Mouse (Mus musculus) stomach, embryonic 15.5 days (tissue): ENCODE measurements around the gene Sos1. TPM values are rescaled to one million over a fixed set of nuclear protein-coding genes. Genes with fewer than 3 reads are reported as not detected.

Source experiments
- ATAC-seq: fragments of 200-750 bp; cut with Nextera tagmentation; 2 replicates; pipeline ENCODE4 v1.8.0; 2017; ENCODE audit warnings: low read depth, moderate number of reproducible peaks, moderate TSS enrichment; ENCODE audit not compliant: insufficient read depth, low FRiP score
- H3K27ac ChIP-seq: fragments of 300-500 bp; sonication (generic); 2 replicates; pipeline ENCODE4 v1.5.1; 2015; ENCODE audit warnings: mild to moderate bottlenecking, inconsistent platforms
- H3K27me3 ChIP-seq: fragments of 300-500 bp; sonication (generic); replicated peaks from 2 replicates; pipeline ENCODE4 v1.6.1; 2015; ENCODE audit warnings: inconsistent platforms
- H3K36me3 ChIP-seq: fragments of 300-500 bp; sonication (generic); 2 replicates; pipeline ENCODE4 v1.6.1; 2015; ENCODE audit warnings: inconsistent platforms
- H3K4me1 ChIP-seq: fragments of 300-500 bp; sonication (generic); 2 replicates; pipeline ENCODE4 v1.6.1; 2015; ENCODE audit warnings: inconsistent platforms
- H3K4me2 ChIP-seq: fragments of 300-500 bp; sonication (generic); 2 replicates; pipeline ENCODE4 v1.6.1; 2015; ENCODE audit warnings: mild to moderate bottlenecking, inconsistent platforms
- H3K4me3 ChIP-seq: fragments of 300-500 bp; sonication (generic); replicated peaks from 2 replicates; pipeline ENCODE4 v1.5.1; 2015; ENCODE audit warnings: inconsistent platforms
- H3K9ac ChIP-seq: fragments of 300-500 bp; sonication (generic); 2 replicates; pipeline ENCODE4 v1.6.1; 2015; ENCODE audit warnings: inconsistent platforms
- H3K9me3 ChIP-seq: fragments of 300-500 bp; sonication (generic); 2 replicates; pipeline ENCODE4 v1.6.1; 2016; ENCODE audit warnings: inconsistent platforms
- WGBS: fragments of 180-500 bp; shearing (Covaris S2); methylation state at CpG from one replicate; pipeline ENCODE4 v1.1.7; 2015; 5-methylcytosine and 5-hydroxymethylcytosine counted together
- polyA plus RNA-seq: library from polyadenylated mRNA; unstranded; fragments of >200 nt; fragmentation: Nextera tagmentation; extraction: Ambion mirVana; gene quantifications from 2 replicates; pipeline ENCODE4 v1.2.1, GENCODE M21; 2015

The Sos1 gene
- polyA plus RNA-seq, 1 experiment from 2014 or later = 5.1 TPM

DNA sequence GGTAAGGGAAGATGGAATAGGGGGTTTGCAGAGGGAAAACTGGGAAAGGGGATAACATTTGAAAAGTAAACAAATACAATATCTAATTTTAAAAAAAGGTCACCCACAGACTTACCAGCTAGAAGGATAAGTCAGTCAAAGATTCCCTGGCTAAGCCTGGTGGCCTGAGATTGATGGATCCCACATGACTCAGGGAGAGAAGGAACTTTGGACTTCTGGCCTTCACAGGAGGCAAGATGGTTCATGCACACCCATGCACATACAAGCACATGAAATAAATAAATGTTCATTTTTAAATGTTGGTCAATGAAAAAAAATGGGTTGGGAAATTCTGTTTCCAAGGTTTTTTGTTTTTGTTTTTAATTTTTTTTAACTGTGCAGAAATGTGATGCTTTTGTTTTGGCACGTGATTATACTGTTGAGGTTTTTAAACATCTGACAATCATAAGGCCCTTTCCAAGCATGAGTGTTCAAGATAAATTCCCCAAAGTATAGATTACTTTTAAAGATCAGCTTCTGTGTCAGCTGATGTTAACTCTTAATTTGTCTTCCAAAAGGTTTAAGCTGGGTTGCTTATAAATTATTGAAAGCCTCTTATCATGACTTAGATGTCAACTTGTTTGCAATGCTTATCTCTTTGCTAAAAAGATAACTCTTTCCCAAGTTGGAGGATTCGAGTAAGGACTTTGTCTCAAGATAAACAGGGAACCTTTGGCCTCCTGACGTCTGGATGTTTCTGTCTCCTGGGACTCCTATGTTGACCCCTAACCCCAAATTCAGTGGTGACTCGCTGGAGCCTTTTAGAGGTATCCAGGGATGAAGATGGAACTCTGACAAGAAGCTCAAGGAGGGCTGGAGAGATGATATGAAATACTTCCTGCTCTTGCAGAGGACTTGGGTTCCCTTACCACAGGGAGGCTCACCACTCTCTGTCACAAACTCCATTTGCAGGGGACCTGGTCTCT is 29.5 kb upstream of the Sos1 start:
- no peak overlapping the region for H3K27ac ChIP-seq
- no peaks in the 10 kb centered on the region for H3K4me1 ChIP-seq
- H3K9me3 ChIP-seq = no peaks in the 10 kb centered on the region
- 20% methylated on average over 4 of the region's 4 CpGs for WGBS
- H3K9ac ChIP-seq = no peak overlapping the region
- H3K4me2 ChIP-seq = no peak overlapping the region
- no peaks in the 10 kb centered on the region for H3K36me3 ChIP-seq
- H3K4me3 ChIP-seq = no peak overlapping the region
- ATAC-seq = no peak
- no peaks in the 10 kb centered on the region for H3K27me3 ChIP-seq

DNA sequence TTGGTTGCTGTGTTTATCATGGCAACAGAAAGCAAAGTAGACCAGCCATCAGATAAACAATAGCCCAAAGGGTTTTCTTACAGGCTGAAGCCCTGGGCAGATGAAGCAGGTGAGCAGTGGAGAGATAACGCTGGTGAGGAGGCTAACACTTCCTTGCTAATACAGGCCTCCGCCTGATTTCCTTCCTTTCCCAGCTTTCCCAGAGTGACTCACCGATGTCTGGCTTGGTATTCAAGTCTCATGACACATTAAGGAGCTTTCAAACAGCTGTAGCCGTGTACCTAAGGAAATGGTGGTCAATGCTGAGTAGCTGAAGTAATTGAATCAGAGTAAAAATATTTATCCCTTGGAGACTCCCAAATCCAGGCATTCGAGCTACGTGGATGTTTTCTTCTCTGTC is 25.5 kb upstream of the Sos1 start:
- Histone ChIP-seq H3K4me3 (no peak overlapping the region), H3K4me2 (no peak overlapping the region), H3K27me3 (no peaks in the 10 kb centered on the region), H3K4me1 (no peaks in the 10 kb centered on the region), H3K9me3 (no peaks in the 10 kb centered on the region), H3K27ac (no peak overlapping the region), H3K36me3 (no peaks in the 10 kb centered on the region), H3K9ac (no peak overlapping the region)
- ATAC-seq = no peak
- 70% methylated on average over 6 of the region's 6 CpGs for WGBS

GRCm38 (mm10) chr17:80505342-80505741 is 25.1 kb upstream of the Sos1 start:
- H3K9ac ChIP-seq = no peak overlapping the region
- WGBS = 86% methylated on average over 4 of the region's 4 CpGs
- H3K27ac ChIP-seq = no peak overlapping the region
- H3K4me3 ChIP-seq = no peak overlapping the region
- ATAC-seq = no peak
- H3K4me2 ChIP-seq = no peak overlapping the region
- no peaks in the 10 kb centered on the region for H3K36me3 ChIP-seq
- H3K4me1 ChIP-seq = no peaks in the 10 kb centered on the region
- H3K27me3 ChIP-seq = no peaks in the 10 kb centered on the region
- H3K9me3 ChIP-seq = no peaks in the 10 kb centered on the region

DNA sequence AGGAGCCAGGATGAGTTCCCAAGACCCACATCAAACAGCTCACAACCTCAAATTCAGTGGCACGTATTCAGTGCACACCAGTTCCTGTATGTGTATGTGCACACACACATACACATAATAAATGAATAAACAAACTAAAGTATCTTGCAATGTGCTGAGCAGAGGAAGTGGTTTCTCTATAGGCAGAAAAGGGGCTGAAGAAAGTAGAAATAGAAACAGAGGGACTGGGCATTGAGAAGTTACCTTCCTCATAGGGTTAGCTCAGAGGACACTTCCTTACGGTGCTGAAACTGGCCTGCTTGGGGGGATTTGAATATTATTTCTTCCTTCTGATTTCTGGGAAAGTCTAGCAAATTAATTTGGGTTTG is 21.5 kb upstream of the Sos1 start:
- Histone ChIP-seq H3K4me2 (no peak overlapping the region), H3K27ac (no peak overlapping the region), H3K9me3 (no peaks in the 10 kb centered on the region)

GRCm38 (mm10) chr17:80501037-80501804 is 21.0 kb upstream of the Sos1 start:
- no peak overlapping the region for H3K9ac ChIP-seq
- no peaks in the 10 kb centered on the region for H3K9me3 ChIP-seq
- H3K36me3 ChIP-seq = no peaks in the 10 kb centered on the region
- WGBS = 52% methylated on average over 5 of the region's 5 CpGs
- no peak overlapping the region for H3K4me2 ChIP-seq
- H3K4me1 ChIP-seq = no peaks in the 10 kb centered on the region
- H3K4me3 ChIP-seq = no peak overlapping the region
- no peaks in the 10 kb centered on the region for H3K27me3 ChIP-seq
- no peak overlapping the region for H3K27ac ChIP-seq
- ATAC-seq = no peak

More for the DNA sequence above, 21.5 kb upstream of the Sos1 start:
- H3K27me3 ChIP-seq = no peaks in the 10 kb centered on the region
- WGBS = 68% methylated on average over 2 of the region's 2 CpGs
- H3K4me3 ChIP-seq = no peak overlapping the region
- H3K4me1 ChIP-seq = no peaks in the 10 kb centered on the region
- ATAC-seq = no peak
- H3K9ac ChIP-seq = no peak overlapping the region
- H3K36me3 ChIP-seq = no peaks in the 10 kb centered on the region

DNA sequence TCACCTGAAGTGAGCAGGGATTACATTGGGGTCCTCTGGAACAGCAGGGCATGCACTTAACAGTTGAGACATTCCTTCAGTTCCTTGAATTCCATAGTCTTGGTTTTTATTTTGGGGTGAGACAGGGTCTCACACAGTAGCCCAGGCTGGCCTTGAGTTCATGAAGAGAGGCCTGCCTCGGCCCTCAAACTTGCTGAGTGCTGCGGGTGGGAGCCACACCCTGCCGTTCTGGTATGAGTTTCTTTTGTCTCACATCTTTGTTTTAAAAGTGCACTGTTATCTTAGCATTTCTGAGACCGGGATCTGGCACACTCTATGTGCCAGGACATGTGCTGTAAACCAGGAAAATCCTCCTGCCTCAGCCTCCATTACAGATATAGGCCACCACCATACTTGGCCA is 19.8 kb upstream of the Sos1 start:
- Histone ChIP-seq H3K9ac (no peak overlapping the region), H3K27me3 (no peaks in the 10 kb centered on the region), H3K4me2 (no peak overlapping the region), H3K27ac (no peak overlapping the region), H3K4me3 (no peak overlapping the region), H3K9me3 (no peaks in the 10 kb centered on the region), H3K36me3 (no peaks in the 10 kb centered on the region), H3K4me1 (no peaks in the 10 kb centered on the region)
- no peak for ATAC-seq
- 79% methylated on average over 4 of the region's 4 CpGs for WGBS

GRCm38 (mm10) chr17:80498600-80499268 is 18.5 kb upstream of the Sos1 start:
- no peak overlapping the region for H3K27ac ChIP-seq
- no peaks in the 10 kb centered on the region for H3K27me3 ChIP-seq
- no peak overlapping the region for H3K4me2 ChIP-seq
- H3K4me3 ChIP-seq = no peak overlapping the region
- no peaks in the 10 kb centered on the region for H3K36me3 ChIP-seq
- H3K9ac ChIP-seq = no peak overlapping the region
- no peaks in the 10 kb centered on the region for H3K4me1 ChIP-seq
- no peak for ATAC-seq
- WGBS = 60% methylated on average over 11 of the region's 11 CpGs
- H3K9me3 ChIP-seq = no peaks in the 10 kb centered on the region

DNA sequence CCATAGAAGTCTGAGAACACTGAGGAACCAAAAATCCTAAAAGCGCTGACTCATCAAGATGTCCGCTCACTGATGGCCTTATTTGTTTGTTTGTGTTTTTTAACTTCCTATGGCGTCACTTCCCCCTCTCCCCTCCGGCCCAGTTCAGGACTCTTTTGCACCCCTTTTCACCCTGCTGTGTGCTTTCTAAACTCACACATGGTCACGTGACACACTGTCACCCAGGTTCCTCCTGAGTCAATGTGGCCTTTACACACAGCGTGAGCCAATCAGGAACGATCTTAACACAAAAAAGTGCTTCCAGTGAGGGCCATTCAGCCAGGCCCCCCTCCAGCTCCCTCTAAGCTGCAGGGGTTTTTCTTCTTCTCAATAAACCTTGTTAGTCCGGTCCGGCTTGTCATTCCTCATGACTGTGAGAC is 16.9 kb upstream of the Sos1 start:
- no peaks in the 10 kb centered on the region for H3K36me3 ChIP-seq
- no peak overlapping the region for H3K4me2 ChIP-seq
- H3K4me3 ChIP-seq = no peak overlapping the region
- no peak overlapping the region for H3K27ac ChIP-seq
- ATAC-seq = no peak
- no peak overlapping the region for H3K9ac ChIP-seq
- H3K27me3 ChIP-seq = no peaks in the 10 kb centered on the region
- no peaks in the 10 kb centered on the region for H3K9me3 ChIP-seq
- 75% methylated on average over 9 of the region's 9 CpGs for WGBS
- H3K4me1 ChIP-seq = no peaks in the 10 kb centered on the region

GRCm38 (mm10) chr17:80496607-80497170 is 16.4 kb upstream of the Sos1 start:
- no peaks in the 10 kb centered on the region for H3K4me1 ChIP-seq
- ATAC-seq = no peak
- WGBS = 84% methylated on average over 8 of the region's 8 CpGs
- no peaks in the 10 kb centered on the region for H3K9me3 ChIP-seq
- no peaks in the 10 kb centered on the region for H3K36me3 ChIP-seq
- H3K9ac ChIP-seq = no peak overlapping the region
- H3K27me3 ChIP-seq = no peaks in the 10 kb centered on the region
- H3K4me2 ChIP-seq = no peak overlapping the region
- H3K27ac ChIP-seq = no peak overlapping the region
- no peak overlapping the region for H3K4me3 ChIP-seq

DNA sequence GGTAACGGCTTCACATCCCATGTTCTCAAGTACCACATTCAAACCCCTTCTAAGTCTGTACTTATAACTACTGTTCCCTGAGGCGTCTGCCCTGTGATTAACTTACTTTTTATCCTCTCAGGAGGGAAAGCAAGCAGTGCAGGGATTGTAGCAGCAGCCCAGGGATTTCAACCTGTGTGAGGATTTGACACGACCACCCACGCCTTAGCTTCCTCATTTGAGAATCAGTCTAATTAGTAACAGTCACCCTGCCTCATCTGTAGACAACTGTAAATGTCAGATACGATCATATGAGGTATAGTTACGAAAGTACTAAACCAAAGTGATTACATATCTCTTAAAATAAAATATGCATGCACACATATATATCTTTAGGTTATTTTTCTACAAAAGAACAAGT is 15.9 kb upstream of the Sos1 start:
- 73% methylated on average over 6 of the region's 6 CpGs for WGBS
- Histone ChIP-seq H3K36me3 (no peaks in the 10 kb centered on the region), H3K9ac (no peak overlapping the region), H3K27me3 (no peaks in the 10 kb centered on the region), H3K4me3 (no peak overlapping the region), H3K4me2 (no peak overlapping the region), H3K4me1 (no peaks in the 10 kb centered on the region), H3K9me3 (no peaks in the 10 kb centered on the region), H3K27ac (no peak overlapping the region)
- no peak for ATAC-seq

GRCm38 (mm10) chr17:80493891-80494290 is 13.6 kb upstream of the Sos1 start:
- Histone ChIP-seq H3K9ac (no peak overlapping the region), H3K4me3 (no peak overlapping the region), H3K36me3 (no peaks in the 10 kb centered on the region), H3K27ac (no peak overlapping the region), H3K4me1 (no peaks in the 10 kb centered on the region), H3K27me3 (no peaks in the 10 kb centered on the region), H3K9me3 (no peaks in the 10 kb centered on the region), H3K4me2 (no peak overlapping the region)
- 76% methylated on average over 1 of the region's 1 CpGs for WGBS
- ATAC-seq = no peak
